Mouse (Mus musculus): ENCODE data around the gene Ovca2. TPM values are rescaled to one million over a fixed set of nuclear protein-coding genes. Genes with fewer than 3 reads are reported as not detected.

The Ovca2 gene
- 10 to 100 TPM; 20.4 to 26.5 TPM for total RNA-seq (2021)
- polyA plus RNA-seq (2012; rRNA removed): 7.0 and 7.4 TPM in 2 replicates
- long read RNA-seq, transcript Ovca2-201 (2 exons, 2,670 nt): major isoform, 20 of 22 reads
- long read RNA-seq, partial matches to known transcripts: 0 of 22 reads
- long read RNA-seq, other reads (novel, unspliced or antisense): 2 of 22 reads

- peak; percentile 93 for DNase-seq
Measured at GRCm38 (mm10) chr11:75178672-75179208, at the start of gene Ovca2. Ovca2 (minus strand) TSS chr11:75178835.

- DNase-seq: no peak
Measured at GRCm38 (mm10) chr11:75227632-75228031, 49.0 kb upstream of the Ovca2 start.

GRCm38 (mm10) chr11:75224835-75225234 is 46.2 kb upstream of the Ovca2 start:
- DNase-seq: no peak

- no peak for DNase-seq
Measured at GRCm38 (mm10) chr11:75224062-75224461, 45.4 kb upstream of the Ovca2 start.

- DNase-seq: peak; percentile 50
Measured at GRCm38 (mm10) chr11:75220517-75221145, 42.0 kb upstream of the Ovca2 start.

GRCm38 (mm10) chr11:75220115-75220514 is 41.5 kb upstream of the Ovca2 start:
- peak; percentile 63 for DNase-seq

GRCm38 (mm10) chr11:75214081-75214950 is 35.7 kb upstream of the Ovca2 start:
- DNase-seq: no peak

- peak; percentile 76 for DNase-seq
Measured at GRCm38 (mm10) chr11:75213372-75214080, 34.9 kb upstream of the Ovca2 start.

GRCm38 (mm10) chr11:75212876-75213275 is 34.2 kb upstream of the Ovca2 start:
- DNase-seq: peak; percentile 54

- DNase-seq: peak; percentile 72
Measured at GRCm38 (mm10) chr11:75212031-75212667, 33.5 kb upstream of the Ovca2 start.

- DNase-seq: no peak
Measured at GRCm38 (mm10) chr11:75210755-75211154, 32.1 kb upstream of the Ovca2 start.

- no peak for DNase-seq
Measured at GRCm38 (mm10) chr11:75210093-75210492, 31.5 kb upstream of the Ovca2 start.

GRCm38 (mm10) chr11:75209363-75209762 is 30.7 kb upstream of the Ovca2 start:
- no peak for DNase-seq

- DNase-seq: no peak
Measured at GRCm38 (mm10) chr11:75206347-75206746, 27.7 kb upstream of the Ovca2 start.

- no peak for DNase-seq
Measured at GRCm38 (mm10) chr11:75204472-75204871, 25.8 kb upstream of the Ovca2 start.

GRCm38 (mm10) chr11:75203926-75204325 is 25.3 kb upstream of the Ovca2 start:
- no peak for DNase-seq

- DNase-seq: no peak
Measured at GRCm38 (mm10) chr11:75201721-75202120, 23.1 kb upstream of the Ovca2 start.

- DNase-seq: no peak
Measured at GRCm38 (mm10) chr11:75200935-75201334, 22.3 kb upstream of the Ovca2 start.

- peak; percentile 66 for DNase-seq
Measured at GRCm38 (mm10) chr11:75199951-75200350, 21.3 kb upstream of the Ovca2 start.

- no peak for DNase-seq
Measured at GRCm38 (mm10) chr11:75198792-75199191, 20.2 kb upstream of the Ovca2 start.

- DNase-seq: no peak
Measured at GRCm38 (mm10) chr11:75197956-75198355, 19.3 kb upstream of the Ovca2 start.

GRCm38 (mm10) chr11:75196131-75196530 is 17.5 kb upstream of the Ovca2 start:
- no peak for DNase-seq
